Mouse (Mus musculus): ENCODE measurements around the gene Axin1. TPM values are rescaled to one million over a fixed set of nuclear protein-coding genes. Genes with fewer than 3 reads are reported as not detected.
"Not testable (repeated sequence)": the region's sequence is repeated elsewhere in the genome, so short reads cannot be mapped to it uniquely, and the experiment has no call there.

The Axin1 gene
- total and polyA plus RNA-seq, 2 experiments from 2014 or later, result 11.2 to 51.3 TPM

DNA sequence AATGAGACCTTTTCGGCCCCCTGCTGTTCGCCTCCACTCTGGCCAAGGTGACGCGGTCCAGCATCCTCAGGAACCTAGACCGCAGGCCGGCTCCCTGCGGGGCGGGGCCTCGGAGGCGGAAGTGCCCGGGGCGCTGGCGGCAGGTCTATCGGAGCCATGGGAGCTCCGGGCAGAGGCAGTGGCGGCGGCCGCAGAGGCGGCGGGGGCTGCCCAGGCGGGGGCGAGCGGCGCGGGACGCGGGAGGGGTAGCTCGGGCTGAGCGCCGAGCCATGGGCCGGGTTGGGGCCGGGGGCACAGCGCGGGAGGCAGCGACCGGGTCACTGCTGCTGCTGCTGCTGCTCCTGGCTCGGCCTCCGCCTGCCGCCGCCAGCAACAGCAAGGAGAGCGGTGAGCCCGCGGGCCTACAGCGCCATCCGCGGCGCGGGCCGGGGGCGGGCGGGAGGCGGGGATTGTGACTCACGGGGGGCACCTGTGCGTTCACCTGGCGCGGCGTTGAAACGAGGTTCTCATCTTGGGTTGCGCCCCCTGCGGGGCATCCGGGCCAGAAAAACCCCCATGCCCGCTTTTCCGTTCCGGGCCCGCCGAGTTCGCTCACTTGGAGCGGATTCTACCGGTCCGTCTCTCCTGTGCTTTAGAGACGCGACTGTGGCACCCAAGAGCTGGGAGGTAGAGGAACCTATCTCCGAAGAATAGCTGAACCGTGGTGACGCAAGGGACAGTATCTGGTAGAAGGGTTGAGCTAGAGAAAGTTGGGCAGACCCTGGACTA lies 25.1 kb upstream of the Axin1 start, which contains the start of gene Tmem8:
Tmem8 (plus strand) TSS at position 119 of the 768 bp plus-strand sequence.
- H3K27me3 ChIP-seq (ENCODE audit: insufficient read depth, low read length), result 0 out of 2 replicates have a peak, but pooled peaks cover 9% of the 10 kb centered on the region
- under 1% methylated on average over 40 of the region's 75 CpGs for WGBS

DNA sequence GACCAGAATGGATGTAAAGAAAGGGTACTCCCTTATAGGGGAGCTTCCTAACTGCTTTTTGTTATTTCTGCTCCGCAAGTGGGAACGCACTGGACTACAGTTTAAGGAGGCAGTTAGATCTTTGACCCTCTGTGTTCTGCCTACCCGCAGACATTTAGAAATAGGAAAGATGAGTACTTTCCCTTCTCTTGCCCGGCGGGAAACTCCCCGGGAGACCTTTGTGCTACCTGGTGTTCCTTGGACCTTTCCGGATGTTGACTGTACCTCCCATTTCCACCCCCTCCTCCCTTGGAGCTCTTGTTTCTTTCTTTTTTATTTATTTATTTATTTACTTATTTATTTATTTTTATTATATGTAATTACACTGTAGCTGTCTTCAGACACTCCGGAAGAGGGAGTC lies 24.4 kb upstream of the Axin1 start:
- DNase-seq (ENCODE audit: low spot score) (no peak), ATAC-seq (0 out of 2 replicates have a peak, but pooled peaks have one; percentile 6)
- Histone ChIP-seq H3K9ac (replicated peaks; ENCODE audit: low read length) (peak overlapping the region; percentile 74; the same call in 1 of the 2 replicates), H3K27me3 (ENCODE audit: insufficient read depth, low read length) (0 out of 2 replicates have a peak, but pooled peaks cover 9% of the 10 kb centered on the region), H3K27ac (no peak overlapping the region), H3K4me3 (ENCODE audit: low read length) (peak overlapping the region; percentile 72), H3K4me2 (ENCODE audit: low read depth, low read length) (peak overlapping the region; percentile 95), H3K36me3 (ENCODE audit: insufficient read depth, low read length) (no peaks in the 10 kb centered on the region), H3K4me1 (ENCODE audit: insufficient read depth, low read length) (no peaks in the 10 kb centered on the region), H3K9me3 (ENCODE audit: low read length) (no peaks in the 10 kb centered on the region)
- 11% methylated on average over 8 of the region's 8 CpGs for WGBS
- no peak for TF ChIP-seq CTCF (IDR thresholded peaks at IDR 0.05; ENCODE audit: low read depth)

More for the DNA sequence above, 25.1 kb upstream of the Axin1 start, which contains the start of gene Tmem8:
- no peaks in the 10 kb centered on the region for H3K9me3 ChIP-seq (ENCODE audit: low read length)
- TF ChIP-seq CTCF (IDR thresholded peaks at IDR 0.05; ENCODE audit: low read depth), result peak; percentile 28; the same call in 1 of the 2 replicates
- H3K36me3 ChIP-seq (ENCODE audit: insufficient read depth, low read length), result no peaks in the 10 kb centered on the region
- H3K27ac ChIP-seq, result peak within 1 kb of the TSS; percentile 64
- H3K4me1 ChIP-seq (ENCODE audit: insufficient read depth, low read length), result no peaks in the 10 kb centered on the region
- H3K9ac ChIP-seq (replicated peaks; ENCODE audit: low read length), result peak within 1 kb of the TSS; percentile 74
- H3K4me3 ChIP-seq (ENCODE audit: low read length), result peak within 1 kb of the TSS; percentile 72
- DNase-seq (ENCODE audit: low spot score) (peak; percentile 81), ATAC-seq (peak; percentile 73)
- H3K4me2 ChIP-seq (ENCODE audit: low read depth, low read length), result peak within 1 kb of the TSS; percentile 95

- H3K4me1 ChIP-seq (ENCODE audit: insufficient read depth, low read length); H3K9ac ChIP-seq (replicated peaks; ENCODE audit: low read length); H3K27ac ChIP-seq; H3K4me3 ChIP-seq (ENCODE audit: low read length); DNase-seq (ENCODE audit: low spot score); ATAC-seq; H3K9me3 ChIP-seq (ENCODE audit: low read length); H3K36me3 ChIP-seq (ENCODE audit: insufficient read depth, low read length); H3K27me3 ChIP-seq (ENCODE audit: insufficient read depth, low read length); H3K4me2 ChIP-seq (ENCODE audit: low read depth, low read length): not testable (repeated sequence)
- WGBS, result 55% methylated on average over 7 of the region's 7 CpGs
Observed at GRCm38 (mm10) chr17:26114461-26114860, 24.0 kb upstream of the Axin1 start.

DNA sequence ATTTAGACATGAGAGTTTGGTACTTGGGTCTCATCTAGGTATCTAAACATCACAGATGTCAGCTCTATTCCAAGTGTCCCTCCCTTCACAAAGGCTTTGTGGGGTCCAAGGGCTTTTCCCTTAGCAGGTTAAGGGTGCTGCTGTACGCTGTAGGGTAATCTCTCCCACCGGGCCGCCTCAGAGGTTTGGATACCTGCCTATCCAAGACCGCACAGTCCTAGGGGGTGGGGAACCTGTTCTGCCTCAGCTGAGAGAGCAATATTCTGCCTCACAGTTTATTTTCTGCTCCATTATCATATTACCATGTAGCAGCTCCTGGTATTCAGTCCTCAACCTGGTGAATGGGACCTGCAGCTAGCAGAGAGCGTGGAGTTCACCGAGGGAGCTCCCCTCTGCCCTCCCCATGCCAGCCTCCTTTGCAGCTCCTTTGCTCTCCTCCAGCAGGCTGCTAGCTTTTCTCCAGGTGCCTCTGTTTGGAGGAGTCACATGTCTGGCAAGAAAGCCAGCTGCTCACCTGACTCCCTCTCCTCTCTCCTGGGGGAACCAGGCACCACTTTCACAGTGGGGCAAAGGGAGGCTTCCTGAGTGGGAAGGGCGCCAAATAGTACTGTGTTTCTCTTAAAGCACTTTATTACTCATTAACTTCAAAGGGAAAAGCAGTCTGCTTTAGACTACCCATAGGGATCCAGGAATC lies 23.1 kb upstream of the Axin1 start:
- 0 out of 2 replicates have a peak, but pooled peaks cover 9% of the 10 kb centered on the region for H3K27me3 ChIP-seq (ENCODE audit: insufficient read depth, low read length)

DNA sequence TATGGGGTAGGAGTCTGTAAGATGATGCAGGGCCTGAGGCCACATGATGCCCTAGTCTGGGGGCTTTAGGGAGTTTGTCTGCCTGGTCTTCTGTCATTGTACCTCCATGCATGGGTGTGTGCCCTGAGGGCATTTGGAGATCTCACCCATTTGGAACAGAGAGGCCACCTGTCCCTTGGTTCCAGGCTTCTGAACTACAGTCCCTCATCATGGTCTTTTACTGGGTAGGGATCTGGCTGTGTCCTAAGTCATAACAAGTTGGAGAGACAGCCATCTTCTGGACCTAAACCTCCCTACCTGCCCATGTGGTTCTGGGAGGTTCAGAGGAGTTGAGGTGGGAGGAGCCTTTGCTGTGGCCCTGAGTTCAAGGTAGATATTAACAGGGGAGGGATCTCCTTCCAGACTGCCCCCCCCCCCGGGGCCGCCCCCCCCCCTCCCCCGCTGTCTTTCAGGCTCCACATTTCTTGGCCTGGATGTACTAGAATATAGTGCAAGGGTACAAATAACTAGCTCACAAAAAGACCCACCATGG lies 22.5 kb upstream of the Axin1 start:
- no peak overlapping the region for H3K4me2 ChIP-seq (ENCODE audit: low read depth, low read length)
- ATAC-seq (no peak), DNase-seq (ENCODE audit: low spot score) (no peak)
- no peak overlapping the region for H3K27ac ChIP-seq
- no peak overlapping the region for H3K4me3 ChIP-seq (ENCODE audit: low read length)
- TF ChIP-seq CTCF (IDR thresholded peaks at IDR 0.05; ENCODE audit: low read depth), result no peak
- no peaks in the 10 kb centered on the region for H3K9me3 ChIP-seq (ENCODE audit: low read length)
- WGBS, result 50% methylated on average over 3 of the region's 3 CpGs
- 0 out of 2 replicates have a peak, but pooled peaks cover 9% of the 10 kb centered on the region for H3K27me3 ChIP-seq (ENCODE audit: insufficient read depth, low read length)
- no peaks in the 10 kb centered on the region for H3K36me3 ChIP-seq (ENCODE audit: insufficient read depth, low read length)
- no peaks in the 10 kb centered on the region for H3K4me1 ChIP-seq (ENCODE audit: insufficient read depth, low read length)
- H3K9ac ChIP-seq (replicated peaks; ENCODE audit: low read length), result no peak overlapping the region

More for the DNA sequence above, 23.1 kb upstream of the Axin1 start:
- no peaks in the 10 kb centered on the region for H3K4me1 ChIP-seq (ENCODE audit: insufficient read depth, low read length)
- H3K9me3 ChIP-seq (ENCODE audit: low read length), result no peaks in the 10 kb centered on the region
- no peak for TF ChIP-seq CTCF (IDR thresholded peaks at IDR 0.05; ENCODE audit: low read depth)
- no peak for DNase-seq (ENCODE audit: low spot score)
- no peak overlapping the region for H3K27ac ChIP-seq
- no peak overlapping the region for H3K9ac ChIP-seq (replicated peaks; ENCODE audit: low read length)
- no peak for ATAC-seq
- no peaks in the 10 kb centered on the region for H3K36me3 ChIP-seq (ENCODE audit: insufficient read depth, low read length)
- H3K4me3 ChIP-seq (ENCODE audit: low read length), result no peak overlapping the region
- WGBS, result 78% methylated on average over 7 of the region's 7 CpGs
- H3K4me2 ChIP-seq (ENCODE audit: low read depth, low read length), result no peak overlapping the region

DNA sequence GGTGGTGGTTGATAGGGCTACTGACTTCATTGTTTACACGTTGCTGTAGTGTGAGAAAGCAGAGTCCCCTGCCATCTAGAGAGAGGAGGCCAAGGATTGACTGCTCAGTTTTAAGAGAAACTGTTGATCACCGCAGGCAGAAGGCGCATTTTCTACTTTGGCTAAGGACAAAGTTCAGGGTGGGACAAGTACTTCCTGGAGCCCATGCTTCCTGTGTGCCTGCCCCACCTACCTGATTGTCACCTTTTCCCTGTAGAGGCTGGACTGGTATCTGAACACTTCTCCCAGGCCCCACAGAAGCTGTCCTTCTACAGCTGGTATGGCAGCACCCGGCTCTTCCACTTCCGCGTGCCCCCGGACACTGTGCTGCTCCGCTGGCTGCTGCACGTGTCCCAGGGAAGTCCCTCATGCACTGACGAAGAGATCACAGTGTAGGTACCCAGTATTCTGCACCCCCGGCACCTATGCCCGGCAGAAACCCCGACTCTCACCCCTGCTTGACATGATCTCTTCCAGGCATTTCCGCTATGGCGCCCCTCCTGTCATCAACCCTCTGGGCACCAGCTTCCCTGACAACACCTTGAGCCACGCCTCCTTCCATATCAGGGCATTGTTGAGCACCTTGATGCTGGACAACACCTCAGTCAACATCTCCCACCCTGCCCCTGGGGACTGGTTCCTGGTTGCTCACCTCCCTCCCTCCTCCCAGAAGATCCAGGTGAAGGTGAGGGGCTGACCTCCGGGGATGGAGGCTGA lies 21.8 kb upstream of the Axin1 start:
- no peak overlapping the region for H3K4me3 ChIP-seq (ENCODE audit: low read length)
- H3K4me2 ChIP-seq (ENCODE audit: low read depth, low read length), result no peak overlapping the region
- H3K27me3 ChIP-seq (ENCODE audit: insufficient read depth, low read length), result 0 out of 2 replicates have a peak, but pooled peaks cover 9% of the 10 kb centered on the region
- no peak for DNase-seq (ENCODE audit: low spot score)
- no peaks in the 10 kb centered on the region for H3K4me1 ChIP-seq (ENCODE audit: insufficient read depth, low read length)
- H3K9me3 ChIP-seq (ENCODE audit: low read length), result no peaks in the 10 kb centered on the region
- H3K36me3 ChIP-seq (ENCODE audit: insufficient read depth, low read length), result no peaks in the 10 kb centered on the region
- no peak overlapping the region for H3K9ac ChIP-seq (replicated peaks; ENCODE audit: low read length)
- no peak overlapping the region for H3K27ac ChIP-seq
- no peak for TF ChIP-seq CTCF (IDR thresholded peaks at IDR 0.05; ENCODE audit: low read depth)
- 86% methylated on average over 17 of the region's 17 CpGs for WGBS
- no peak for ATAC-seq

Measured in hindbrain, postnatal 0 days (tissue).